Mouse (Mus musculus): ENCODE results near the gene Tfr2. TPM values are rescaled to one million over a fixed set of nuclear protein-coding genes. Genes with fewer than 3 reads are reported as not detected.
"Not testable (repeated sequence)": the region's sequence is repeated elsewhere in the genome, so short reads cannot be mapped to it uniquely, and the experiment has no call there.

Tfr2 gene
- polyA plus RNA-seq, 1 experiment = 9.2 TPM

DNA sequence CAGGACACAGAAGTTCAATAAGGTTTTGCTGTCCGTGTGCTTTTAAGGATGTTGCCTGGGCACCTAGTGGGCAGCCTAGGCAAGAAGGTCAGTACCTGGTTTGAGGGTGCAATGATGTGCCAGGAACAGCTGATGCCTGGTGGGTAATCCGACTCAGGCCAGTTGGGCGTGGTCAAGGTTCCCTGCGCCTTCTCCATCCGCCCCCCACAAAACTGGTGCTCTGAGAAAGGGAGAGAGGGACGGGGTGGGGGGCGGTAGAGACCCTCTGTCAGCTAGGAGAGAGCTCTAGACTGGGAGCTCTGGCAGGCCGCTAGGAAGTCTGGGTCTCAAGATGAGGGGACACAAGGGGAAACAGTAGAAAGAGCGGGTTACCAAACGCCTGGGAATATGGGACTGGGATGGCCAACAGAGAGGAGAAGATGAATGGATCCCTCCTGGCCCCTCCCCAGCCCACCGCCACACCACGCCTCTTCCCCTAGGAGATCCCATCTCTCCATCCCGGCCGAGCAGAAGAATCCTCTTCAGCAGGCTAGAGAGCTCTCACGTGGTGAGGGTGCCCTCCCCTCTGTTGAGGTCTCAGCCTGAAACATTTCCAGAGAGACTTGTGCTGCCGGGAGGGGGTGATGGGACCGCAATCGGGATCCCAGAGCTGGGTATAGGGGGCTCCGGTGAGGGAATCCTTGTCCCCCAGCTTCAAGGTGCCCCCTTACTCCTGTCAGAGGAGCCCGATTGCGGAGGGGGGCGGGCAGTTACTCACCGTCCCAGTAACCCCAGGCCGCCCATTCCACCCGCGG is 38.4 kb downstream of the Tfr2 start:
- peaks cover 29% of the 10 kb centered on the region for H3K27me3 ChIP-seq (ENCODE audit: control insufficient read depth)
- TF ChIP-seq GATA1 (IDR thresholded peaks at IDR 0.05; ENCODE audit: low read length) = no peak
- TF ChIP-seq TAL1 (IDR thresholded peaks at IDR 0.05; ENCODE audit: low read length) = no peak
- peaks cover 13% of the 10 kb centered on the region for H3K36me3 ChIP-seq (ENCODE audit: control insufficient read depth)
- no peaks in the 10 kb centered on the region for H3K9me3 ChIP-seq (ENCODE audit: control insufficient read depth, low read length)
- peaks cover 39% of the 10 kb centered on the region for H3K4me1 ChIP-seq (ENCODE audit: control insufficient read depth)
- H3K4me3 ChIP-seq (replicated peaks) = no peak overlapping the region

DNA sequence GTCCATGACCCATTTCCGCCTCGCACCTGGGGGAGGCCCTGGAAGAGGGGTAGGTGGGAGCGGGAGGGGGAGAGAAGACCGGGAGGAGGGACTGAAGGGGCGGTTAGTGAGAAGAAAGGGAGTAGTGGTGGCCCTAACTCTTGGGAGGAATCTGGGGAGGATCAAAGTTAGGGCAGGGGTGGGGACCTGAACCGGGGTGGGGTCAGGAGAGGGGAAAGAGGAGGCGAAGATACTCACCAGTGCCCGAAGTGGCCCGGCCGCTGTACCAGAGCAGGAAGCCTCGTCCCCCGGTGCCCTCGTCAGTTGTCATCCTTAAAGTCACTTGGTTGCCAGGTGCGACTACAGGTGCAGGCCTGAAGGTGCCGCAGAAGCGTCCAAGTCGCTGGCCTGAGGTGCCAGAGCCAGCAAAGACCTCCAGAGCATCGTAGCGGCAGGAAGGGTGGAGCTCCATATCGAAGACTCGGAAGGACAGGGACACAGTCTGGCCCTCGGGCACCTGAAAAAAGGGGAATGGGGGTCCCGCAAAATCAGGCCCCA is 39.1 kb downstream of the Tfr2 start:
- H3K9me3 ChIP-seq (ENCODE audit: control insufficient read depth, low read length) = no peaks in the 10 kb centered on the region
- no peak for TF ChIP-seq GATA1 (IDR thresholded peaks at IDR 0.05; ENCODE audit: low read length)
- no peak for TF ChIP-seq TAL1 (IDR thresholded peaks at IDR 0.05; ENCODE audit: low read length)
- H3K4me1 ChIP-seq (ENCODE audit: control insufficient read depth) = peaks cover 40% of the 10 kb centered on the region
- no peak overlapping the region for H3K4me3 ChIP-seq (replicated peaks)
- peaks cover 13% of the 10 kb centered on the region for H3K36me3 ChIP-seq (ENCODE audit: control insufficient read depth)
- peaks cover 31% of the 10 kb centered on the region for H3K27me3 ChIP-seq (ENCODE audit: control insufficient read depth)

GRCm38 (mm10) chr5:137609292-137609691 is 39.7 kb downstream of the Tfr2 start:
- H3K36me3 ChIP-seq (ENCODE audit: control insufficient read depth) = peaks cover 13% of the 10 kb centered on the region
- peaks cover 31% of the 10 kb centered on the region for H3K27me3 ChIP-seq (ENCODE audit: control insufficient read depth)
- TF ChIP-seq GATA1 (IDR thresholded peaks at IDR 0.05; ENCODE audit: low read length) (no peak), TAL1 (IDR thresholded peaks at IDR 0.05; ENCODE audit: low read length) (no peak)
- H3K4me1 ChIP-seq (ENCODE audit: control insufficient read depth) = peaks cover 36% of the 10 kb centered on the region
- no peaks in the 10 kb centered on the region for H3K9me3 ChIP-seq (ENCODE audit: control insufficient read depth, low read length)
- H3K4me3 ChIP-seq (replicated peaks) = no peak overlapping the region

DNA sequence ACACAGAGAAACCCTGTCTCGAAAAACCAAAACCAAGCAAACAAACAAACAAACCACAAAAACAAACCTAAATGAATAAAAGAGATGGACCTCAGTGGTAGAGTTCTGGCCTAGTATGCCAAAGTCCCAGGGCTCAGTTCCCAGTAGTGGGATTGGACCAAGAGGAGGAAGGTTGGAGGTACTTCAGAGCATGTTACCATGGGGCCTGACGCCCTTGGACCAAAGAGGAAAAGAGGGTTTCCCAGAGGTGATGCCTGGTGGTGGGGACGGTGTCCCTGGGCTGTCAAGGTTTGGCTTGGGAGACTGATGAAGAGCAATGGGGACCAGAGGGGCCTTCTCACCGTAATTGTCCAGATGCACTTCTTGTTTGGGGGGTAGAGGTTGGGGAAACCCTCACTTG is 40.4 kb downstream of the Tfr2 start:
- peaks cover 31% of the 10 kb centered on the region for H3K4me1 ChIP-seq (ENCODE audit: control insufficient read depth)
- H3K4me3 ChIP-seq (replicated peaks) = no peak overlapping the region

DNA sequence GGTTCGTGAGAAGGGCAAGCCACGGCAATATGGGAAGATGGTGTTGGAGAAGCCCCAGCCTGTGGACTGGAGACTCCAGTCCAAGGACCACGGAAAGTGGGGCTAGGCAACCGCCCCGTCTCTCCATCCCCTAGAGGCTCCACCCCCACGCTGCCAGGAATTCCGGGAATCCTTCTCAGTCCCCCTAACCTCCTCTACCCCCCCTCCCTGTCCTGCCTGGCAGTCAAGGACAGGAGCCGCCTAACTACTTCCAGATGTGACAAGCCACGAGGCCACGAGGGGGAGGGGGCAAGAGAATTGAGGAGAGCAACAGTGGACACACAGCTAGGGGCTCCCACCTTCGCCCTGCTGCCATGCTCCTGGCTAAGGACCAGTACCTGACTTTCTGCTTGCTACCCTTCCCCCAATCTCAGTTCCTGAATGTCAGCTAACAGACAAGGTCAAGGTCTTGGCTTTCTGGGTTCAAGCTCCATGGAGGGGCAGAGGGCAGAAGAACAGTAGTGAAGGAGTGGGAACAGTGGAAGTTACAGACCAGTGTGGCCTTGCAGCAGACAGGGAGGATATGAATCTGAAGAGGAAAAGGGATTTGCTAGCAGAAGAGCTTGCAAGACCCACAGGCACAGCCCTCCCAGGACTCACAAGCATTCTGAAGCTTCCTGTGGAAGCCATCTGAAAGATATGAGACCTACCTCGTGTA is 41.1 kb downstream of the Tfr2 start:
- Histone ChIP-seq H3K4me3 (replicated peaks) (no peak overlapping the region), H3K4me1 (ENCODE audit: control insufficient read depth) (peaks cover 25% of the 10 kb centered on the region), H3K9me3 (ENCODE audit: control insufficient read depth, low read length) (no peaks in the 10 kb centered on the region), H3K36me3 (ENCODE audit: control insufficient read depth) (peaks cover 8% of the 10 kb centered on the region), H3K27me3 (ENCODE audit: control insufficient read depth) (peaks cover 31% of the 10 kb centered on the region)
- TF ChIP-seq GATA1 (IDR thresholded peaks at IDR 0.05; ENCODE audit: low read length) (no peak), TAL1 (IDR thresholded peaks at IDR 0.05; ENCODE audit: low read length) (no peak)

More for the DNA sequence above, 40.4 kb downstream of the Tfr2 start:
- no peak for TF ChIP-seq TAL1 (IDR thresholded peaks at IDR 0.05; ENCODE audit: low read length)
- TF ChIP-seq GATA1 (IDR thresholded peaks at IDR 0.05; ENCODE audit: low read length) = no peak
- Histone ChIP-seq H3K36me3 (ENCODE audit: control insufficient read depth) (peaks cover 12% of the 10 kb centered on the region), H3K9me3 (ENCODE audit: control insufficient read depth, low read length) (no peaks in the 10 kb centered on the region), H3K27me3 (ENCODE audit: control insufficient read depth) (peaks cover 31% of the 10 kb centered on the region)

GRCm38 (mm10) chr5:137611245-137611602 is 41.6 kb downstream of the Tfr2 start:
- TF ChIP-seq TAL1 (IDR thresholded peaks at IDR 0.05; ENCODE audit: low read length) (no peak), GATA1 (IDR thresholded peaks at IDR 0.05; ENCODE audit: low read length) (no peak)
- peaks cover 31% of the 10 kb centered on the region for H3K27me3 ChIP-seq (ENCODE audit: control insufficient read depth)
- peaks cover 20% of the 10 kb centered on the region for H3K4me1 ChIP-seq (ENCODE audit: control insufficient read depth)
- H3K4me3 ChIP-seq (replicated peaks) = no peak overlapping the region
- H3K36me3 ChIP-seq (ENCODE audit: control insufficient read depth) = peaks cover 5% of the 10 kb centered on the region
- no peaks in the 10 kb centered on the region for H3K9me3 ChIP-seq (ENCODE audit: control insufficient read depth, low read length)

DNA sequence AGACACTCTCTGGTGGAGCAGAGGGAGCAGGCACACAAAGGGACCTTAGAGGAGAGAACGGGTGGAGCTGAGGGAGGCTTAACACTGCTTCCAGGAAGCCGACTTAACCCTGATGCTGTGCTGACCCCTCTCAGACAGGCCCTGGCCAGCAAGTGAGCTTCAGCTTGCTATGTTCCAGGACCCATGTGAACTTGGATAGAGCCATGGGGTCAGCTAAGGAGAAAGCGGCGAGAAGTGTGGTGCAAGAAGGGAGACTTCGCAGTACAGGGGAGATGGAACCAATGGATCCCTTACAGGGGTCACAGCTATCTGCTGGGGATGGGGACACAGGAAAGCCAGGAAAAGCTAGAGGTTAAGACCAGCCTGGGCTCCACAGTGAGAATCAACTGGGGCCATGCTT is 43.4 kb downstream of the Tfr2 start:
- Histone ChIP-seq H3K36me3 (ENCODE audit: control insufficient read depth) (no peaks in the 10 kb centered on the region), H3K4me1 (ENCODE audit: control insufficient read depth) (peaks cover 14% of the 10 kb centered on the region), H3K27me3 (ENCODE audit: control insufficient read depth) (peaks cover 29% of the 10 kb centered on the region), H3K9me3 (ENCODE audit: control insufficient read depth, low read length) (no peaks in the 10 kb centered on the region), H3K4me3 (replicated peaks) (no peak overlapping the region)
- TF ChIP-seq GATA1 (IDR thresholded peaks at IDR 0.05; ENCODE audit: low read length) (no peak), TAL1 (IDR thresholded peaks at IDR 0.05; ENCODE audit: low read length) (no peak)

DNA sequence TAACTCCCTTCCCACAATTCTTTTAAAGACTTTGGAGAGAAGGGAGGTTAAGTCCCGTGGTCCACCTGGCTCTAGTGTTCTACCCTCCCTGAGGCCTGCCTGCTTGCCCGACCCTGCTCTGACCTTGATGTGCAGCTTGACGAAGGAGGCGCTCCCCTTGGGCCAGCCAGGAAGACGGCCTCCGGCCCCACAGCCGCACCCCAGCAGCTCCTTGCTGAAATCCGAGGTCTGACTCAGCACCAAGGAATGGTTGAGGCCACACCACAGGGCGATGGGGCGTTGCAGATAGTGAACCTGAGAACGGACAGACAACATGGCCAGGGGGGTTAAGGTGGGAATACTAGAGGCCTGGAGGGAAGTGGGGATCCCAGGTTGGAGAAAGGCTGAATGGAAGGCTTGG is 43.9 kb downstream of the Tfr2 start, which contains the start of gene Pcolce:
Gene Pcolce, minus strand, starts transcription at position 235 of the 400 bp plus-strand sequence.
- Histone ChIP-seq H3K27me3 (ENCODE audit: control insufficient read depth) (peaks cover 29% of the 10 kb centered on the region), H3K9me3 (ENCODE audit: control insufficient read depth, low read length) (no peaks in the 10 kb centered on the region), H3K4me3 (replicated peaks) (no peak within 1 kb of the TSS), H3K4me1 (ENCODE audit: control insufficient read depth) (peaks cover 13% of the 10 kb centered on the region), H3K36me3 (ENCODE audit: control insufficient read depth) (no peaks in the 10 kb centered on the region)
- TF ChIP-seq GATA1 (IDR thresholded peaks at IDR 0.05; ENCODE audit: low read length) (no peak), TAL1 (IDR thresholded peaks at IDR 0.05; ENCODE audit: low read length) (no peak)

- H3K36me3 ChIP-seq (ENCODE audit: control insufficient read depth); H3K4me3 ChIP-seq (replicated peaks); H3K9me3 ChIP-seq (ENCODE audit: control insufficient read depth, low read length): not testable (repeated sequence)
- Histone ChIP-seq H3K27me3 (ENCODE audit: control insufficient read depth) (peaks cover 29% of the 10 kb centered on the region), H3K4me1 (ENCODE audit: control insufficient read depth) (peaks cover 11% of the 10 kb centered on the region)
These were observed 45.3 kb downstream of the Tfr2 start for GRCm38 (mm10) chr5:137614921-137615320.

Data from erythroblast, embryonic 14.5 days (primary cell).